Mouse (Mus musculus) embryonic fibroblast, embryonic 13.5 days (primary cell): ENCODE results near the gene Ephb1. TPM values are rescaled to one million over a fixed set of nuclear protein-coding genes. Genes with fewer than 3 reads are reported as not detected.

Experiments used
- H3K27ac ChIP-seq: 2 replicates; pipeline ENCODE4 v1.5.1; 2012; ENCODE audit warnings: low read length, control low read depth, inconsistent platforms; ENCODE audit not compliant: insufficient read depth
- H3K4me1 ChIP-seq: 2 replicates; pipeline ENCODE4 v1.6.1; 2011; ENCODE audit warnings: low read length; ENCODE audit not compliant: control insufficient read depth, insufficient read depth
- H3K4me3 ChIP-seq: 2 replicates; pipeline ENCODE4 v1.5.1; 2011; ENCODE audit warnings: mild to moderate bottlenecking, control low read depth, low read length; ENCODE audit not compliant: insufficient read depth
- CTCF ChIP-seq: IDR thresholded peaks from 2 replicates; pipeline ENCODE4 v1.5.1; 2011; ENCODE audit warnings: mild to moderate bottlenecking, control low read depth, low read length, moderate library complexity, borderline replicate concordance; ENCODE audit not compliant: insufficient read depth
- POLR2A ChIP-seq: IDR thresholded peaks from 2 replicates; pipeline ENCODE4 v1.6.1; 2011; ENCODE audit warnings: low read depth, mild to moderate bottlenecking, control low read depth, low read length, moderate library complexity
- polyA plus RNA-seq: library from polyadenylated mRNA; stranded (reverse); fragments of >200 nt; gene quantifications from 2 replicates; pipeline ENCODE4 v1.2.4, GENCODE M21; 2011; ENCODE audit warnings: low read depth; ENCODE audit not compliant: missing spikeins, insufficient read length

Ephb1 gene
- polyA plus RNA-seq, 1 experiment = 0.18 TPM

GRCm38 (mm10) chr9:102371036-102371770 lies 16.7 kb upstream of the Ephb1 start:
- Histone ChIP-seq H3K4me3 (no peak overlapping the region), H3K4me1 (no peaks in the 10 kb centered on the region), H3K27ac (no peak overlapping the region)
- no peak for TF ChIP-seq POLR2A
- no peak for TF ChIP-seq CTCF

- H3K4me3 ChIP-seq = no peak overlapping the region
- H3K4me1 ChIP-seq = no peaks in the 10 kb centered on the region
- TF ChIP-seq POLR2A = no peak
- TF ChIP-seq CTCF = no peak
- no peak overlapping the region for H3K27ac ChIP-seq
Observed at GRCm38 (mm10) chr9:102370141-102370540, 15.6 kb upstream of the Ephb1 start.

GRCm38 (mm10) chr9:102369141-102369540 lies 14.6 kb upstream of the Ephb1 start:
- H3K27ac ChIP-seq = no peak overlapping the region
- no peaks in the 10 kb centered on the region for H3K4me1 ChIP-seq
- no peak overlapping the region for H3K4me3 ChIP-seq
- no peak for TF ChIP-seq POLR2A
- TF ChIP-seq CTCF = no peak

- TF ChIP-seq POLR2A = no peak
- TF ChIP-seq CTCF = no peak
- Histone ChIP-seq H3K4me1 (no peaks in the 10 kb centered on the region), H3K27ac (no peak overlapping the region), H3K4me3 (no peak overlapping the region)
Observed at GRCm38 (mm10) chr9:102367796-102368195, 13.3 kb upstream of the Ephb1 start.

GRCm38 (mm10) chr9:102365536-102365935 lies 11.0 kb upstream of the Ephb1 start:
- no peak overlapping the region for H3K4me3 ChIP-seq
- H3K4me1 ChIP-seq = no peaks in the 10 kb centered on the region
- H3K27ac ChIP-seq = no peak overlapping the region
- no peak for TF ChIP-seq POLR2A
- TF ChIP-seq CTCF = no peak

- TF ChIP-seq POLR2A = no peak
- TF ChIP-seq CTCF = no peak
- Histone ChIP-seq H3K4me3 (no peak overlapping the region), H3K27ac (no peak overlapping the region), H3K4me1 (no peaks in the 10 kb centered on the region)
Observed at GRCm38 (mm10) chr9:102359311-102359710, 4.8 kb upstream of the Ephb1 start.

GRCm38 (mm10) chr9:102358711-102359110 lies 4.2 kb upstream of the Ephb1 start:
- Histone ChIP-seq H3K4me3 (no peak overlapping the region), H3K4me1 (no peaks in the 10 kb centered on the region), H3K27ac (no peak overlapping the region)
- TF ChIP-seq CTCF (no peak), POLR2A (no peak)

- Histone ChIP-seq H3K27ac (no peak overlapping the region), H3K4me3 (no peak overlapping the region), H3K4me1 (no peaks in the 10 kb centered on the region)
- no peak for TF ChIP-seq POLR2A
- no peak for TF ChIP-seq CTCF
Observed at GRCm38 (mm10) chr9:102358011-102358410, 3.5 kb upstream of the Ephb1 start.

GRCm38 (mm10) chr9:102356516-102356915 lies 2.0 kb upstream of the Ephb1 start:
- Histone ChIP-seq H3K4me3 (no peak overlapping the region), H3K27ac (no peak overlapping the region), H3K4me1 (no peaks in the 10 kb centered on the region)
- no peak for TF ChIP-seq POLR2A
- TF ChIP-seq CTCF = no peak

GRCm38 (mm10) chr9:102355726-102356125 lies 1.2 kb upstream of the Ephb1 start:
- Histone ChIP-seq H3K4me3 (no peak overlapping the region), H3K4me1 (no peaks in the 10 kb centered on the region), H3K27ac (no peak overlapping the region)
- TF ChIP-seq CTCF = no peak
- no peak for TF ChIP-seq POLR2A
